Mouse (Mus musculus) activated CD4-positive, CD25-positive, alpha-beta regulatory T cell, adult 9 weeks (primary cell): ENCODE measurements around the gene Gm7257. TPM values are rescaled to one million over a fixed set of nuclear protein-coding genes. Genes with fewer than 3 reads are reported as not detected.

Experiments used
- polyA plus RNA-seq: library from polyadenylated mRNA; unstranded; fragments of 100-300 nt; shearing (Covaris generic); gene quantifications from one replicate; pipeline ENCODE4 v1.2.1, GENCODE M21; 2017

The Gm7257 gene
- not detected for polyA plus RNA-seq

GRCm38 (mm10) chr9:36431584-36431983, at the start of gene Gm7257:
TSS of gene Gm7257 (plus strand) at chr9:36431884.

GRCm38 (mm10) chr9:36475338-36475737, 43.7 kb downstream of the Gm7257 start, which contains the start of gene Gm9513:
TSS of gene Gm9513 (plus strand) at chr9:36475638.

Other genes starting within 250 kb of the Gm7257 start
- gene Gm9513, start 43.8 kb downstream of the Gm7257 start, polyA plus RNA-seq = not detected
- not detected for gene Gm5615, start 110.1 kb downstream of the Gm7257 start, polyA plus RNA-seq
- gene Gm17689, start 150.8 kb downstream of the Gm7257 start, polyA plus RNA-seq = not detected
- not detected for gene A630095E13Rik, start 211.5 kb downstream of the Gm7257 start, polyA plus RNA-seq